Mouse (Mus musculus): Measurements from ENCODE around the gene Exosc7. TPM values are rescaled to one million over a fixed set of nuclear protein-coding genes. Genes with fewer than 3 reads are reported as not detected.

Exosc7 gene
- total RNA-seq (2021) = 40.9 and 44.2 TPM in 2 replicates
- long read RNA-seq, experiment 1, transcript Exosc7-201 (8 exons, 1,053 nt) = major isoform, 58 of 70 reads
- long read RNA-seq, experiment 1, partial matches to known transcripts = 5 of 70 reads
- long read RNA-seq, experiment 1, other reads (novel, unspliced or antisense) = 7 of 70 reads
- long read RNA-seq, experiment 2, transcript Exosc7-201 (8 exons, 1,053 nt) = major isoform, 63 of 75 reads
- long read RNA-seq, experiment 2, partial matches to known transcripts = 2 of 75 reads
- long read RNA-seq, experiment 2, other reads (novel, unspliced or antisense) = 8 of 75 reads

- peak; percentile 91 for DNase-seq
Measured at GRCm38 (mm10) chr9:123112805-123113521, at the start of gene Exosc7, which contains the start of gene Zdhhc3. Gene Exosc7, plus strand, starts transcription at chr9:123113215. Gene Zdhhc3, minus strand, starts transcription at chr9:123113205.

GRCm38 (mm10) chr9:123079149-123079548 is 33.9 kb upstream of the Exosc7 start:
- no peak for DNase-seq

- no peak for DNase-seq
Measured at GRCm38 (mm10) chr9:123080355-123080754, 32.7 kb upstream of the Exosc7 start.

DNA sequence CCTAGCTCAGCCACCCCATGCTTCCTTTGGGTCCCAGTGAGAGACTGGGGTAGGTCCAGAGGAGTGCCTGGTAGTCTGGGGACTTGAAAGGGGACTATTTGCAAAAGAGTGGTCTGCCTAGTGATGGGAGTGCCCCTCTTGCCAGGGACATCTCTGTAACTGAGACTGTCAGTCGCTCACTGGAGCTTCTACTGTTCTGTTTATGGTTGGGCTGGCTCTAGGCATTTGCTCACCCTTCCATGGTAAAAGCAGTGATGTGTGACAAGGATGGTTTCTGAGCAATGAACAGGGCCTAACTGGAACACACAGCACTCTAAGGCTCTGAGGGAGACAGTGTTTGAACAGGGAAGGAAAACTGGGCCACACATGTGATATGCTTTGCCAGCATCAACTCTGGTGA is 32.2 kb upstream of the Exosc7 start:
- DNase-seq = no peak

DNA sequence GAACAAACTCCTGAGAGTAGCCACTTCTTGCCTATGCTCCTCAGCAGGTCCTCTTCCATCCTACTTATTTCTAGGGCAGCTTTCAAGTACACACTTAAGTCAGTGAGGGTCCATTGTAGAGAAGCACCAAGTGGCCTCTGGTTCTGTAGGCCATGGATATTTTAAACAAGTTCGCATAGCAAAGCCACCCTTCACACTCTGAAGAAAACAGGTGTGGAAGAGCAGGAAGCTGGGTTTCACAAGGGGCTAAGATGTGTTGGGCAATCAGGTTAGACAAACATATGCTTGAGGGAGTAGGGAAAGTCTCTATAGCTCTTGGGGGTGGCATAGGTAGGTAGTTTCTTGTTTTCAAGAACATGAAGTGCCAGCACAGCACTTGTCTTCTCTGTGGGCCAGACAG is 27.6 kb upstream of the Exosc7 start:
- no peak for DNase-seq

GRCm38 (mm10) chr9:123087558-123087957 is 25.5 kb upstream of the Exosc7 start:
- DNase-seq = no peak

GRCm38 (mm10) chr9:123090844-123091243 is 22.2 kb upstream of the Exosc7 start:
- no peak for DNase-seq

DNA sequence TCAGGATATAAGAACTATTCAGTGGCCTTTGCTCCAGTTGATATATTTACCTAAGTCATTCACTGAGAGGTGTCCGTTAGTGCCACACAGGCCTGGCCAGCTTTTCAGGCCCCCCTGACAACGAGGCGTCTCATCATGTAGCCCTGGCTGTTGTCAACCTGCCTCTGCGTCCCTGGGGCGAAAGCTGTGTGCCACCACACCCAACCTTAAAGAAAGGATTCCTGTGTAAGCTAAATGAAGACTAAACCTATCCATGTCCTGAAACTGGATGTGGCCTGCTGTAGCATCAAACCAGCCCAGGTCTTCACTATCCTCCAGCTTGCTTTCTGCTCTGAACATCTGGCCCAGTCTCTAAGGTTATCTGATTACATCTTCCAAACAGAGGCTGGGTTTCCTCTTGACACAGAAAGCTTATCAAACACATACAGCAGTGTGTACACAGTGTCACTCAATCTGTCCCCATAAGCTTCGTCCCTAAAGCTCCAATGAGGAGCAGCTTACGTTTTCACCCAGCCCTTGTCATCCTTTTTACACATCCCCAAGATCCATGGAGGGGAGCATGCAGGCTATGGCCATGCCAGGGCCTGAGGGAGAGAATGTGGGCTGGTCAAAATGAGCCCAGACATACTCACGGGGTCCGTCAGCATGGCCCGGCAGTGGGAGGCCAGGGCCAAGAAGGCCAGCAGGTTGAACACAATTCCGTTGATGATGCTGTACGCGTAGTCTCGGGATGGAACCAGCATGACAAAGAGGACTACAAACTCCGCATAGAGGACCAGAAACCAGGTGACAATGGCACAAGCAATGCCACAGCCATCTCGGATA is 13.2 kb upstream of the Exosc7 start:
- no peak for DNase-seq

- no peak for DNase-seq
Measured at GRCm38 (mm10) chr9:123103425-123103824, 9.6 kb upstream of the Exosc7 start.

DNA sequence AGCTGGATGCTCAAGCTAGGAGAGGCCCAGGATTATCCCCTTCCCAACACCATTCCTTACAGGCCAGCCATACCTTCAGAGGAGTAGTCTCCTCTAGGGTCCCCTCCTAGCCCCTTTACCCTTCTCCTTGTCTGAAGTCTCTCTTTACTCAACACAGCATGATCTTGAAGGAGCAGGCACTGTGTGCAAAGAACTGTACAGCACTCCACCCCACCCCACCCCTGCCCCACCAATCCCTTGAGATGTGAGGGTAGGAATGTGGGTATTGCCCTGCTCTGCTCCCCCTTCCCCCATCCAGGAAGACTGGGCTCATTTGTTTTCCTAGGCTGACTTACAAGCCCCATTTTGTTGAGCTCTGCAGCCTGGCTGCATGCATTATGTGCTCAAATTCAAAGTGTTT is 8.7 kb upstream of the Exosc7 start:
- no peak for DNase-seq

GRCm38 (mm10) chr9:123107186-123107585 is 5.8 kb upstream of the Exosc7 start:
- DNase-seq = no peak

DNA sequence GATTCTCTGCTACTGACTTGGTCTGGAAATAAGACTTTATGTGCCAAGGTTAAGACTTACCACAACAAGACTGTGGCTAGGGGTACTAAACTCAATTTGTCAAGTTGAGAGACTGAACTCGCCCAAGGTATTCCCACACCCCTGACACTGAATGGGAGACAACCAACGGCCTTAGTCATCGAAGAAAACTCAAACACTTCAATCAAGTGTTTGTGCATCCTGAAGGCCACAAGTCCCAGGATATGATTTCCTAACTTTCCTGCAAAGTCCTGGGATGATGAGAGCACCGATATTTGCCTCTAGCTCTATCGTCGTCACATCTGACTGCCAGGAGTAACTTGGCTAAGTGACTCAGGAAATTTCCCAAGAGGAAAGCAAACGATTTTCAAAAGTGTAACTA is 3.8 kb upstream of the Exosc7 start:
- DNase-seq = no peak

DNA sequence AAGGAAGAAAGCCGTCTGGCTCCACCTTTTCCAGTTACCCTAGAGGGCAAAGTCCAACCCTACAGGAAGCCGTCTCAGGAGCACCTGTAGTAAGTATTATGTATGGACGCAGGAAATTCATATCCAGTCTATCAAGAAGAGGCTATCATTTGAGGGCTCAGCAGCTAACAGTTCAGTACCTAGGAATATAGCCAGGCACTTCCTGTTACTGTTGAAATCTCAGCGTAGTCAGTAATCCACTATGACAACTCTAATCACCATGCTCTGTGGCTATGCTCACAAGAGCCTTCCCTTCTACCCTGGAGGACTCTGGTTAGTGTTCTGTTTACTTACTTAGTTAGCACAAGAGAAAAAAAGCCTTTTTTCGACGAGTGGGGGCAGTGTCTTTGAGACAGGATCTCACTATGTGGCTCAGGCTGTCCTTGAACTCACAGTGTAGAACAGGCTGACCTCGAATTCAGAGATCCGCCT is 1.2 kb upstream of the Exosc7 start:
- peak; percentile 35 for DNase-seq

DNA sequence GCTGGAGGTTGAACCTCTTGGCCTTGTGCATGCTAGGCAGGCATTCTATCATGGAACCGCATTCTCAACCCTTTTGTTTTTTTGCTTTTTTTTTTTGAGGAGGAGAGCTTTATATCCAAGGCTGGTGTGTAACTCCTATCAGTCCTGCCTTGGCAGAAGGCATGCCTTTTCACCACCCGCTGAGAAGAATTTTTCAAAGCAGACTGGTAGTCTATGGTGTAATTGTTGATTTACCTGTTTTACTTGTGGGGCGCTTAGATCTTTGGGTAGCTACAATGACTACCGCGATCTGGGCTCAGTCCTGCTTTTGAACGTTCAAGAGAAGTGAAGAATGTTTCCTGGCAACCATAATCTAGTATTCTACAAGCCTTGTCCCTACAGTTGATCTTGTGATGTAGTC is 916 bp downstream of the Exosc7 start:
- no peak for DNase-seq

DNA sequence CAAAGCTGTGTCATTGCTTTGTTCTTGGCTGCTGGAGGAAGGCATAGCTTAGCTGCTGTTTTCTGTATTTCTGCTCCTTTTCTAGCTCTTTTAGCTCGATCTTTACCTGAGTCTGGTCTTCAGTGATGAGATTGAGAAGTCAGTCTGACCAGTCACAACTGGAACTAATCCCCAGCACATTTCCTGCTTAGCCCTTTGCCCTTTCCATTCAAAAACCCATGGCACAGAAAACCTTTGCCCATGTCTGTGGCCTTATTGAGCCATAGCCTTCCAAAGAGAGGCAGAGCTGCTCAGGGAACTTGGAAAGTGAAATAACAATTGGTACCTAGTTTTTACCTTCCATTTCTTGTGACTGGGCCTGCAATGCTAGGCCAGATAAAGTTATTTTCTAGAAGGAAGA is 2.6 kb downstream of the Exosc7 start:
- DNase-seq = no peak

- no peak for DNase-seq
Measured at GRCm38 (mm10) chr9:123123017-123123416, 10.0 kb downstream of the Exosc7 start.

- peak; percentile 49 for DNase-seq
Measured at GRCm38 (mm10) chr9:123123571-123124412, 10.8 kb downstream of the Exosc7 start.

DNA sequence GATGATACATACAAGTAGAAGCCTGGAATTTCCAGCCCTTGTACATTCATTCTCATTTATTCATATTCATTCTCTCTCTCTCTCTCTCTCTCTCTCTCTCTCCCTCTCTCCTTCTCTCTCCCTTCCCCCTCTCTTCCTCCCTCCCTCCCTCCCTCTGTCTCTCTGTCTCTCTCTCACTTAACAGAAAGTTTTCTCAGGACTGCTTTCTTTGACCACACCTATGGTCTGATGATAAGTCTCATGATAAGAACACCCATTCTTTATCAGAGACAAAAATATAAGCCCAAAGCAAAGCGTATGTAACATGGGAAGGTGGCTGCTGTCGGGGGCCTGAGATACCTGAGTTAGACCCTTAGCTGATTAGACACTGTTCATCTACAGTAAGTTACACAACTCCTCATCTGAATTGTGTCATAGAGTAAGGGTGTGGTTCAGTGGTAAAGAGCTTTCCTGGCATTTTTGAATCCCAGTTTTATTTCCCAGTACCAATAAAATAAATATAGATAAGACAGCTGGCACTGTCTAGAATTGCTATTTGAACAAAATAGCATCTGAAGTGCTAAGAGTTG is 11.5 kb downstream of the Exosc7 start:
- DNase-seq = no peak

DNA sequence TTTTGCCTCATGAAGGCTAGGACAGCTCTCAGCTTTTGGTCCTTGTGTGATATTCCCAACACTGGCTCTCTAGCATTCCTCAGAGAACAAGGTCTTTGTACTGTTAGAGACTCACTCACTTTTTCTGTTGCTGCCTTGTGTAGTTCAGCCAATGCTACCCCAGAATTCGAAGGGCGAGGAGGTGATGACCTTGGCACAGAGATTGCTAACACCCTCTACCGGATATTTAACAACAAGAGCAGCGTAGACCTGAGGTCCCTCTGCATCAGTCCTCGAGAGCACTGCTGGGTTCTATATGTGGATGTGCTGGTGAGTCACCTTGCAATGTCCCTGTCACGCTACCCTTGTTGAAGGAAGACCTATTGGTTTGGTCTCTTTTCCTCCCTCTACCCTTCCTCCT is 14.6 kb downstream of the Exosc7 start:
- no peak for DNase-seq

DNA sequence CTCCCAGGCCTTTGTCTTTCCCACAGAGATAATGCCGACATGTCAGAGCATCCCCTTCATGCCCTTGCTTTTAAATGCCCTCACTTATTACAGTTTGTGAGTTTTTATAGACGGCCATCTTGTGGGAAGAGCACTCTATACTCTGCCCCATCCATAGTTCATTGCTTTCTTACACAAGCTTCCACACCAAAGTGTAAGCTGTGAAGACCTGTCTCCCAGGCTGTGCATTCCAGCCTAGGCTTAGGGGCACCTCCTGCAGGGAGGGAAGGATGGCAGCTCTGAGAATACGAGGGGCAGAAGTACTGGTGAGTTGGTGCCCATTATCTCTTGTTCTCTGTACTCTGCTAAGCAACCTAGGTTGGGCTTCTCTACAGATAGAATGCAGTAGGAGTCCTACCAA is 20.0 kb downstream of the Exosc7 start:
- no peak for DNase-seq

DNA sequence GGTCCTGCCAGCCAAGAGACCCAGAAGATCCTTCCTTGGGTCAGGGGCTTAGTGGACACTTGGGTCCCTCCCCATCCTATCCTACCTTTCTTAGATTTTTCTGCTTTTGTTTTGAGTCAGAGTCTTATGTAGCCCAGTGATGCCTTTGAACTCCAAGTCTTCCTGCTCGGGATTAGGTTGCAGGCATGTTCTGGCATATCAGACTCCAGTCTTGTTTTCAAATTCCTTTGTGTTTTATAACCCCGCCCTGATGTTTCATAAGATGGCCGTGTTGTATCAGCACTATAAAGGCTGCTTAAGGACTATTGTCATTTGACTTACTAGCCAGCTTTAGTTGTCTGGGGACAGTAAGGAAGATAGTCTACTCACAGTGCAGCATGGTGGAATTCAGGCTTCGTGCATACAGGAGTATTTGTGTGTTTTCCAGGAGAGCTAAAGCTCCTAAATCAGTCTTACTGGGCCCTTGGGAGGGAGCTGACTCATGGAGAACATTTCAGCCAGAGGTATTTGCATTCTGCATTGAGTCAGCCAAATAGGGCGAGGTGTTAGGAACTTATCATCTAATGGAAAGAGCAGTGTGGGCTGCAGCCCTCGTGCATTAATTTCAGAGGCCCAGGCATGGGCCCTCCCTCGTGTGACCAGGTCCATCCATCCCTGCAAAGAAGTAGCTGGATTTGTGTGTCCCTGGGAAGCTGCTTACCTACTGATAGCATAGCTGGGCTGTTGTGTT is 24.1 kb downstream of the Exosc7 start:
- no peak for DNase-seq

Measured in adrenal gland, postnatal 14 days (tissue).